Mouse (Mus musculus) brain, adult 2 months (tissue): Measurements from ENCODE around the gene Cln3.

ENCODE experiments used
- DNase-seq: peaks from one replicate; pipeline ENCODE4 v3.0.0; 2011; ENCODE audit warnings: low read depth, low spot score

Cln3 gene

DNA sequence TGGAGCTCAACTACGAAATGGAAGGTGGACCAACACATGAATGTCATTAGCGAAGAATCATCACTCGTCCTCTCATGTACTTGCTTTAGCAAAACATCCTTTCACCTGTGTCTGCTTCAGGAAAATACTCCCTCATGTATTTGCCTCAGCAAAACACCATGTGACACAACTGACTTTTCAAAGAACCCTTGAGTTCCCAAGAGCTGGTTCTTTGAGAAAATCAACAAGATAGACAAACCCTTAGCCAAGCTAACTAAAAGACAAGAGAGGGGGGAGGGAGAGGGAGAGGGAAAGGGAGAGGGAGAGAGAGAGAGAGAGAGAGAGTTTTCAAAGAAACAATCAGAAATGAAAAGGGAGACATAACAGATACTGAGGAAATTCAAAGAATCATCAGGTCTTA lies 62.3 kb downstream of the Cln3 start:
- DNase-seq, result no peak
